Mouse (Mus musculus) erythroblast, embryonic 14.5 days (primary cell): ENCODE data around the gene Nr1d1.

Experiments used
- GATA1 ChIP-seq: IDR thresholded peaks from 2 replicates; pipeline ENCODE4 v1.6.1; 2012; ENCODE audit warnings: low read length, inconsistent platforms, mixed read lengths
- TAL1 ChIP-seq: IDR thresholded peaks from 3 replicates; pipeline ENCODE4 v1.6.1; 2012; ENCODE audit warnings: low read length, inconsistent platforms, mixed read lengths

- TF ChIP-seq TAL1 (no peak), GATA1 (no peak)
Observed at GRCm38 (mm10) chr11:98741622-98742396, 33.3 kb downstream of the Nr1d1 start.
